Mouse (Mus musculus) heart, embryonic 14.5 days (tissue): ENCODE data around the gene Cpne2. TPM values are rescaled to one million over a fixed set of nuclear protein-coding genes. Genes with fewer than 3 reads are reported as not detected.

ENCODE experiments used
- ATAC-seq: fragments of 200-750 bp; cut with Nextera tagmentation; 2 replicates; pipeline ENCODE4 v1.8.0; 2017; ENCODE audit warnings: low read depth, moderate TSS enrichment; ENCODE audit not compliant: insufficient number of reproducible peaks, insufficient read depth, low FRiP score
- H3K27ac ChIP-seq, 2 experiments: fragments of 200-500 bp in 1 of 2; fragments of 300-500 bp in 1 of 2; sonication (generic) in 1 of 2; replicated peaks in 1 of 2; 2 replicates each; pipeline ENCODE4 v1.5.1; 2012 to 2014; ENCODE audit warnings: low read depth in 2 of 2, low read length in 2 of 2, control low read depth in 1 of 2, mild to moderate bottlenecking in 1 of 2, mixed read lengths in 1 of 2; ENCODE audit not compliant: control insufficient read depth in 1 of 2, insufficient read depth in 1 of 2
- H3K27me3 ChIP-seq: fragments of 300-500 bp; sonication (generic); 2 replicates; pipeline ENCODE4 v1.6.1; 2014; ENCODE audit warnings: mild to moderate bottlenecking, low read length, control low read depth; ENCODE audit not compliant: control insufficient read depth, insufficient read depth
- H3K36me3 ChIP-seq: fragments of 300-500 bp; sonication (generic); 2 replicates; pipeline ENCODE4 v1.6.1; 2014; ENCODE audit warnings: mild to moderate bottlenecking, control low read depth, low read length, mixed read lengths; ENCODE audit not compliant: control insufficient read depth, insufficient read depth
- H3K4me1 ChIP-seq, 2 experiments: fragments of 200-500 bp in 1 of 2; fragments of 300-500 bp in 1 of 2; sonication (generic) in 1 of 2; 2 replicates each; pipeline ENCODE4 v1.6.1; 2012 to 2014; ENCODE audit warnings: low read length in 2 of 2, control low read depth in 1 of 2, mixed read lengths in 1 of 2; ENCODE audit not compliant: control insufficient read depth in 2 of 2, insufficient read depth in 2 of 2
- H3K4me2 ChIP-seq: fragments of 300-500 bp; sonication (generic); 2 replicates; pipeline ENCODE4 v1.6.1; 2014; ENCODE audit warnings: mild to moderate bottlenecking, low read length
- H3K4me3 ChIP-seq, 2 experiments: fragments of 200-500 bp in 1 of 2; fragments of 300-500 bp in 1 of 2; sonication (generic) in 1 of 2; 2 replicates each; pipeline ENCODE4 v1.5.1; 2012 to 2014; ENCODE audit warnings: low read length in 2 of 2, mild to moderate bottlenecking in 2 of 2, control low read depth in 1 of 2, low read depth in 1 of 2, moderate library complexity in 1 of 2; ENCODE audit not compliant: control insufficient read depth in 1 of 2, insufficient read depth in 1 of 2
- H3K9ac ChIP-seq: fragments of 300-500 bp; sonication (generic); 2 replicates; pipeline ENCODE4 v1.6.1; 2014; ENCODE audit warnings: mild to moderate bottlenecking, low read length
- H3K9me3 ChIP-seq: fragments of 300-500 bp; sonication (generic); 2 replicates; pipeline ENCODE4 v1.6.1; 2016; ENCODE audit warnings: low read length, control low read depth; ENCODE audit not compliant: control insufficient read depth
- WGBS: fragments of 180-500 bp; shearing (Covaris S2); extraction: QIAGEN DNeasy Blood & Tissue Kit; methylation state at CpG from one replicate; pipeline ENCODE4 v1.1.7; 2014; 5-methylcytosine and 5-hydroxymethylcytosine counted together
- polyA plus RNA-seq: library from polyadenylated mRNA; unstranded; fragments of >200 nt; fragmentation: Nextera tagmentation; extraction: Ambion mirVana; gene quantifications from 2 replicates; pipeline ENCODE4 v1.2.1, GENCODE M21; 2014

Cpne2 gene
- polyA plus RNA-seq, 1 experiment from 2014 or later: 6.8 TPM

DNA sequence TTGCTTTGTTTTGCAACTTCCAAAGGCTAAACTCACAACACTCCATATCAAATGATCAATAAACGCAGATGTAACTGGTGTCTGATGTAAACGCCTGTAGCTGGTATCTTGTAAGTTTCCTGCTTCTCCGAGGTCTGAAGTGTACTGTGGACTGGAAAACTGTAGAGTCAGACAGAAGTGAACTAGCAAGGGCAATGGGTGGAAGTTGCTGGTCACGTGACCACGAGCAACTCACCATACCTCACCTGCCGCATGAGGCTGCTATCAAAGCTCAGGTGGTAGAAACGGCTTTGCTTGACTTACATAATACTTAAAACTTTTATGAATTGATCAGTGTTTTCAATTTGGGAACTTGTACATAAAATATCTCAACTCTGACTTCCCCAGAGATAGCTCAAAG lies 5.6 kb upstream of the Cpne2 start:
- H3K27me3 ChIP-seq: peaks cover 12% of the 10 kb centered on the region
- ATAC-seq: no peak

DNA sequence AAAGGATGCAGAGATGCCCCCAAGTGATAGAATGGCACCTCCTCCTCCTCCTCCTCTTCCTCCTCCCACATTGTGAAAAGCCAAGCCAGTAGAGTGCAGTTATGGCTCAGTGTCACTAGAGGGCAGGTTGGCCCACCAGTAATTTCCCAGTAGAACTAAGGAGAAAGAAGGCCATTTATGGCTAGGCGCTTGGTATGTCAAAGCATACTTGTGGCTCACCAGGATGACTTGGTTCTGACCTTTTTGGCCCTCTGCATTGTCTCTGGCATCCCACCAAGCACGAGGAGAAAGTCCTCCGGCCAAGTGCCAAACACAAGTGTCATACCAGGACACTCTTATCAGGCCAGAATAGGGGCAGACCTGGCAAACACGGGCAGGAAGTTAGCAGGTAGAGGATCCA lies 4.5 kb upstream of the Cpne2 start:
- H3K4me2 ChIP-seq: no peak overlapping the region
- H3K4me1 ChIP-seq: peaks cover 4% of the 10 kb centered on the region in 2 experiments; a peak in 2 of 4 replicates
- H3K27me3 ChIP-seq: peaks cover 16% of the 10 kb centered on the region
- ATAC-seq: no peak
- no peak overlapping the region for H3K27ac ChIP-seq
- H3K9me3 ChIP-seq: no peaks in the 10 kb centered on the region
- H3K9ac ChIP-seq: no peak overlapping the region
- H3K36me3 ChIP-seq: no peaks in the 10 kb centered on the region
- no peak overlapping the region for H3K4me3 ChIP-seq
- WGBS: 41% methylated on average over 4 of the region's 4 CpGs

More for the DNA sequence above, 5.6 kb upstream of the Cpne2 start:
- H3K4me1 ChIP-seq: peaks cover 0 to 4% of the 10 kb centered on the region in 2 experiments; a peak in 2 of 4 replicates
- H3K36me3 ChIP-seq: no peaks in the 10 kb centered on the region
- H3K9ac ChIP-seq: no peak overlapping the region
- no peaks in the 10 kb centered on the region for H3K9me3 ChIP-seq
- 73% methylated on average over 7 of the region's 7 CpGs for WGBS
- H3K4me2 ChIP-seq: no peak overlapping the region
- no peak overlapping the region for H3K27ac ChIP-seq
- H3K4me3 ChIP-seq: no peak overlapping the region

DNA sequence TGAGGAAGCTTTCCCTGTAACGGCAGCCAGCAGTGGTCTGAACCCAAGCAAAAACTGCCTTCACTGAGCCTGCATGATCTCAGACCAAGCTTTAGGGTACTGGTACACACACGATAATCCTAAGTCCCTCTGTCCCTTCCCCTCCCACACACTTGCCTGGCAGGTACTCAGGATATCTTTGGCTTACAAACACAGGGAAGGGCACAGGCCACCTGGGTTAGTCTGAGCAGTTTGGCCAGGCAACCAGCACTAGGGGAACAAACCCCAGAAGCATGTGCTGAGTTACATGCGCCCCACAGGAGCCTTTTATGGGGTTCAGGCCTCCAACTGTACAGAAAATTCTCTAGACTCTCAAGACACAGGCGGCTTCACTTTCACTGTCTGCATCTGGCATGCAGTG lies 2.9 kb upstream of the Cpne2 start:
- H3K4me2 ChIP-seq: no peak overlapping the region
- H3K9ac ChIP-seq: no peak overlapping the region
- ATAC-seq: no peak
- peaks cover 4 to 9% of the 10 kb centered on the region in 2 experiments; a peak in 2 of 4 replicates for H3K4me1 ChIP-seq
- no peaks in the 10 kb centered on the region for H3K9me3 ChIP-seq
- 60% methylated on average over 4 of the region's 4 CpGs for WGBS
- peaks cover 20% of the 10 kb centered on the region for H3K27me3 ChIP-seq
- no peak overlapping the region for H3K4me3 ChIP-seq
- H3K27ac ChIP-seq: no peak overlapping the region
- no peaks in the 10 kb centered on the region for H3K36me3 ChIP-seq

DNA sequence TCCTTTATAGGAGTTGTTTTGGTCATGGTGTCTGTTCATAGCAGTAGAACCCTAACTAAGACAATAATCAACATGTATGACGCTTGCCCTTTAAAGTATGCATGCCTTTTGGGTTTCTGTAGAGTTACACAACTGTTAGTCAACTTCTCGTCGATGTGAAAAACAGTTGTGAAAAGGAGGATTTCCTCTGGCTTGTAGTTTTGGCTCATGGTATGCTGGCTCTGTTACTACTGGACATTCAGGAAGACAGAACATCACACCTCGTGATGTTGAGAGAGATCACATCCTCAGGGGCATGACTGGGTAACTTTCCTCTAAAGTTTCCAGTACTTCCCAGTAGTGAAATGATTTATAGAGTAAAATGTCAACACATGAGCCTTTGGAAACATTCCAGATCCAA lies 2.1 kb upstream of the Cpne2 start:
- H3K4me1 ChIP-seq: peaks cover 4 to 9% of the 10 kb centered on the region in 2 experiments; a peak in 2 of 4 replicates
- no peak overlapping the region for H3K27ac ChIP-seq
- H3K4me2 ChIP-seq: no peak overlapping the region
- no peak overlapping the region for H3K4me3 ChIP-seq
- ATAC-seq: no peak
- H3K27me3 ChIP-seq: peaks cover 27% of the 10 kb centered on the region
- WGBS: 89% methylated on average over 4 of the region's 4 CpGs
- H3K9ac ChIP-seq: no peak overlapping the region
- H3K9me3 ChIP-seq: no peaks in the 10 kb centered on the region
- H3K36me3 ChIP-seq: no peaks in the 10 kb centered on the region

GRCm38 (mm10) chr8:94532000-94532399 lies 790 bp upstream of the Cpne2 start:
- no peaks in the 10 kb centered on the region for H3K9me3 ChIP-seq
- peaks cover 4 to 12% of the 10 kb centered on the region in 2 experiments; a peak in 2 of 4 replicates for H3K4me1 ChIP-seq
- H3K36me3 ChIP-seq: no peaks in the 10 kb centered on the region
- WGBS: 5% methylated on average over 8 of the region's 8 CpGs
- H3K4me2 ChIP-seq: peak overlapping the region; percentile 99
- peaks cover 33% of the 10 kb centered on the region for H3K27me3 ChIP-seq
- H3K4me3 ChIP-seq: peak overlapping the region; percentile 66 to 75
- no peak for ATAC-seq
- peak overlapping the region; percentile 75; the same call in 1 of the 2 replicates for H3K9ac ChIP-seq
- no peak overlapping the region for H3K27ac ChIP-seq

GRCm38 (mm10) chr8:94532525-94532872 lies 291 bp upstream of the Cpne2 start:
- ATAC-seq: no peak
- WGBS: 0% methylated on average over 34 of the region's 34 CpGs
- H3K9ac ChIP-seq: peak overlapping the region; percentile 75
- peak overlapping the region; percentile 99 for H3K4me2 ChIP-seq
- H3K27ac ChIP-seq: no peak overlapping the region
- H3K9me3 ChIP-seq: no peaks in the 10 kb centered on the region
- peaks cover 4 to 12% of the 10 kb centered on the region in 2 experiments; a peak in 2 of 4 replicates for H3K4me1 ChIP-seq
- H3K36me3 ChIP-seq: no peaks in the 10 kb centered on the region
- peaks cover 35% of the 10 kb centered on the region for H3K27me3 ChIP-seq
- H3K4me3 ChIP-seq: peak overlapping the region; percentile 66 to 75

DNA sequence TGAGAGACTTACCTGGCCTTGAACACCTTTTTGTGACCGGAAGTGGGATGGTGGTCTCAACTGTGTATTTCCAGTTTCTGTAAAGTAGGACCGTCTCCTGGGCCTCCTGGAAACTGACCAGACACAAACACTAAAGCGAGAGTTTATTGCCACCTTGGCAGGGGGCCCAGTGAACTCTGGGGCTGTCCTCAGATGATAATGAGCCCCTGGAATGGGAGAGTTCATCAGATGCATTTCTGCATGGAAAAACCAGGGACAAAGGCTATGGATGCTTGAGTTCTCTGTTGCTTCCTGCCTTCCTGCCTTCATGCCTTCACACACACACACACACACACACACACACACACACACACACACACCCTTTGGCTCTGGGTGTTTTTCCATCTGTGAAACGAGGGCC lies 1.8 kb downstream of the Cpne2 start:
- no peak overlapping the region for H3K4me3 ChIP-seq
- H3K9ac ChIP-seq: no peak overlapping the region
- H3K4me2 ChIP-seq: no peak overlapping the region
- no peak for ATAC-seq
- peaks cover 4 to 12% of the 10 kb centered on the region in 2 experiments; a peak in 2 of 4 replicates for H3K4me1 ChIP-seq
- H3K36me3 ChIP-seq: no peaks in the 10 kb centered on the region
- H3K9me3 ChIP-seq: no peaks in the 10 kb centered on the region
- no peak overlapping the region for H3K27ac ChIP-seq
- WGBS: 34% methylated on average over 4 of the region's 4 CpGs
- H3K27me3 ChIP-seq: peaks cover 38% of the 10 kb centered on the region

GRCm38 (mm10) chr8:94535631-94536030 lies 2.8 kb downstream of the Cpne2 start:
- peaks cover 38% of the 10 kb centered on the region for H3K27me3 ChIP-seq
- no peak overlapping the region for H3K9ac ChIP-seq
- peaks cover 6 to 12% of the 10 kb centered on the region in 2 experiments; a peak in 2 of 4 replicates for H3K4me1 ChIP-seq
- no peak overlapping the region for H3K27ac ChIP-seq
- no peak overlapping the region for H3K4me2 ChIP-seq
- no peak for ATAC-seq
- no peaks in the 10 kb centered on the region for H3K36me3 ChIP-seq
- H3K4me3 ChIP-seq: no peak overlapping the region
- 78% methylated on average over 7 of the region's 7 CpGs for WGBS
- no peaks in the 10 kb centered on the region for H3K9me3 ChIP-seq
